Mouse (Mus musculus) embryonic fibroblast, embryonic 13.5 days (primary cell): ENCODE data around the gene Zmiz1. TPM values are rescaled to one million over a fixed set of nuclear protein-coding genes. Genes with fewer than 3 reads are reported as not detected.

ENCODE experiments used
- H3K27ac ChIP-seq: 2 replicates; pipeline ENCODE4 v1.5.1; 2012; ENCODE audit warnings: low read length, control low read depth, inconsistent platforms; ENCODE audit not compliant: insufficient read depth
- H3K4me1 ChIP-seq: 2 replicates; pipeline ENCODE4 v1.6.1; 2011; ENCODE audit warnings: low read length; ENCODE audit not compliant: control insufficient read depth, insufficient read depth
- H3K4me3 ChIP-seq: 2 replicates; pipeline ENCODE4 v1.5.1; 2011; ENCODE audit warnings: mild to moderate bottlenecking, control low read depth, low read length; ENCODE audit not compliant: insufficient read depth
- CTCF ChIP-seq: IDR thresholded peaks from 2 replicates; pipeline ENCODE4 v1.5.1; 2011; ENCODE audit warnings: mild to moderate bottlenecking, control low read depth, low read length, moderate library complexity, borderline replicate concordance; ENCODE audit not compliant: insufficient read depth
- POLR2A ChIP-seq: IDR thresholded peaks from 2 replicates; pipeline ENCODE4 v1.6.1; 2011; ENCODE audit warnings: low read depth, mild to moderate bottlenecking, control low read depth, low read length, moderate library complexity
- polyA plus RNA-seq: library from polyadenylated mRNA; stranded (reverse); fragments of >200 nt; gene quantifications from 2 replicates; pipeline ENCODE4 v1.2.4, GENCODE M21; 2011; ENCODE audit warnings: low read depth; ENCODE audit not compliant: missing spikeins, insufficient read length

Gene Zmiz1
- polyA plus RNA-seq, 1 experiment: 61.9 TPM

DNA sequence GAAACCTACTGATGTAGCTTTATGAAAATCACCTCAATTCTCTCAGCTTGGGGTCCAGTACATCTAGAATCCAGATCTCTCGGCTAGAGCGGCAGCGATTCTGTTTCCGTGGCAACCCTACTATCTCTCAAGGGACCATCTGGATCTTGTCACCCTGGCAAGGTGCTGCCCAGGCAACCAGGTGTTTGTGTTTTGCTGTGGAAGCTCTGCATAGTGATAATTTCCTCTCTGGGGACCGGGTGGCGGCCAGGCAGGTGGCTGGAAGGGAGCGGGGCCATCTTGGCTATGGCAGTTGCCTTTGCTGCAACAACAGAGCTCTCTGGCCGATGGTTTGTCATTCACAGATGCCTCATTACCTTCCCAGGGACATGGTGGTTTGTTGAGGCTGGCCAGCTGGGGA is 134.9 kb downstream of the Zmiz1 start:
- Histone ChIP-seq H3K27ac (no peak overlapping the region), H3K4me3 (no peak overlapping the region), H3K4me1 (no peaks in the 10 kb centered on the region)
- TF ChIP-seq CTCF (no peak), POLR2A (no peak)

DNA sequence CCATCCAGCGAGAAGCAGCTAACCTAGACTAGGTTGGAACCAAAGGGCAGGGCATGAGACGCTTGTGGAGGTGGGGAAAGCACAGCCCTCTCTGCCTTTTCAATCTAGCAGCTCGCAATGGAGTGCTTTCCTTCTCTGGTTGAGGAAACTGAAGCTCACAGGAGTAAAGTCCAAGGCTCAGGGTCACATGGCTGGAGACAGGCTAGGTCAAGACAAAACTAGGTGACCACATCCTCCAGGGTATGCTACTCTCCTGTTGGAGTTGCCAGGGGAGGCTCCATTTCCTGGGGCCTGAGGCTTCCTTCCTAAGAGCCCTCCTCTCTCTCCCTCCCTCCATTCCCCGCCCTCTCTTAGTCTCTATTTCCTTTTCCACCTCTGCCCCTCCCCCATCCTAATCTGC is 135.6 kb downstream of the Zmiz1 start:
- peaks cover 2% of the 10 kb centered on the region; the same call in 1 of the 2 replicates for H3K4me1 ChIP-seq
- H3K27ac ChIP-seq: no peak overlapping the region
- TF ChIP-seq CTCF (no peak), POLR2A (no peak)
- H3K4me3 ChIP-seq: no peak overlapping the region

DNA sequence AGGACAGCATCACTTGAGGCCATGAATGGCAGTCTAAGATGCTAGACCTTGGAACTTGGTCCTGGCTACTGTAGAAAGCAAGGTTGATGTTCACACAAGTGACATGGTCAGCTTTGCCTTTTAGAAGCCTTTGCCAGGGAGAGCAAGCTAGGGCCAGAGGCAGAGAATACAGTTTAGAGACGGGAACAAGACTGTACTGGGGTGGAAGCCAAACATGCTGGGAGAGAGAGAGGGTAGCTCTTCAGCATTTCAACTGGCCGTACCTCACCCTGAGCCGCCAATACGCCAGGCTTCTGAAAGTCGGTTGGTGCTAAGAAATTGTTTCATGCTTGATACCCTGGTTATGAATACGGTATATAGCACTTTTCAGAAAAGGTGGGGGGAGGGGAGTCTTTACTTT is 140.0 kb downstream of the Zmiz1 start:
- H3K27ac ChIP-seq: no peak overlapping the region
- TF ChIP-seq POLR2A (no peak), CTCF (no peak)
- H3K4me3 ChIP-seq: no peak overlapping the region
- peaks cover 20% of the 10 kb centered on the region for H3K4me1 ChIP-seq

DNA sequence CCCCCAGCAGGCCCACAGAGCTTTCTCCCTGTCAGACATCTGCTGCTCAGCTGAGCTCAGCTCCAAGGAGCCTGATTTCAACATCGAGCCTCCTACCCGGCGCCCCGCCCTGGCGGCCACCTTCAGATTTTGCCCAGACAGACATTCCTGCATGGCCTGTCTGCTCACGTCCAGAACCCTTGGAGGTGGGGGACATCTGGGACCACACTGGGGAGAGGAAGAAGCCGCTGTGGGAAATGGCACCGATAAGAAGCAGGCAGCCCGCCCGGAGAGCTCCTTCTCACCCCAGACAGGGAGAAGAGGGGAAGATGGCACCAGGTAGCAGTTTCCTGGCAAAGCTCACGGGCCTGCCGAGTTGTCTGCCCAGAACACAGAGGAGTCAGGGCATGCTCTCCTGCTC is 140.9 kb downstream of the Zmiz1 start:
- TF ChIP-seq CTCF (no peak), POLR2A (no peak)
- Histone ChIP-seq H3K4me3 (no peak overlapping the region), H3K4me1 (peaks cover 22% of the 10 kb centered on the region), H3K27ac (peak overlapping the region; percentile 5)

DNA sequence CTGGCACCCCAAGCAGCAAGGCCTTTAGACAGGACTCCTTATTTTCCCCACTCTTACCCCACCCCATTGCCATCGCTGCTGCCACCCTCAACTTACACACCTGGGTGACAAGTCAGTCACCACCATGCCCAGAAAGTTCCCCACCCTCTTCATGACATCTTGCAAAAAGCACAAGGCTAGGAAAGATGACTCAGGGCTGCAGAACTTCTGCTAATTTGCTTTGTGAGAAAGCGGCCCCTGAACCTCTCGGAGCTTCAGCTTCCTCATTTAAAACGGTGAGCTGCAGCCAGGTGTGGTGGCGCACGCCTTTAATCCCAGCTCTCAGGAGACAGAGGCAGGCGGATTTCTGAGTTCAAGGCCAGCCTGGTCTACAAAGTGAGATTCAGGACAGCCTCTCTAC is 141.4 kb downstream of the Zmiz1 start:
- Histone ChIP-seq H3K27ac (peak overlapping the region; percentile 5), H3K4me3 (no peak overlapping the region), H3K4me1 (peaks cover 23% of the 10 kb centered on the region)
- no peak for TF ChIP-seq CTCF
- TF ChIP-seq POLR2A: no peak

DNA sequence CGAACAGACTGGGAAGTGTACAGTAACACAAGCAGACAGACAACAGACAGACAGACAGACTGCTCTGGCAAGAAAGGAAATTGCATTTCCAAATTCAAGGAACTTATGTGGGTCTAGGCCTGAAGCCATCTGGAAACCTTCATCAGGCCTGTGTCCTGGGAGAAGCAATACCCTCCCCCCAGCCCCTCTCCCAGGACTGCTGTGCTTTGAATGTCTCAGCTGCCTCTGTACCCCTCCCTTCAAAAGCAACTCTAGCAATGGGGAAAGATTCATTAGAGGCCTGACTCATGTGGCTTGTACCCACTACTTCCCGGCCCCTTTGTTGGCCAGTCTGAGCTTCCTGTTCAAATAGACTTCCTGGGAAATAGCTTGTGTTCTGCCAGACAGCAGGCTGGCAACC is 142.0 kb downstream of the Zmiz1 start:
- Histone ChIP-seq H3K4me1 (peaks cover 25% of the 10 kb centered on the region), H3K27ac (no peak overlapping the region), H3K4me3 (no peak overlapping the region)
- no peak for TF ChIP-seq CTCF
- no peak for TF ChIP-seq POLR2A

DNA sequence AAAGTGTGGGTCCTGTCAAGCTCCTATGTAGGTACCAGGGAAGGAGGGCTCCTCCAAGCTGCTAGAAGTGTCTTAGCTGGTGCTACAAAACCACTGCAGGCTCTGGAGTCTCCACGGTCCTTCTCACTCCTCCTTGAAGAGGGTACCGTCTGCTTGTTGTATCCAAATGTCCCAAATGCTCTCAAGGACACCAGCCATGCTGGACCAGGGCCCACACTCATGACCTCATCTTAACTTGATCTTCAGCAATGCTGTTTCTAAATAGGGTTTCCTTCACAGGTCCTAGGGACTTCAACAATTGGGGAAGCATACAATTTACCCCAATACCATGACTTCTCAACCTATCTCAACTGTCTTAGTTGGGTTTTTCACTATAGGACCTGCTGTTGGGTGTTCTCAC is 143.0 kb downstream of the Zmiz1 start:
- no peak overlapping the region for H3K27ac ChIP-seq

DNA sequence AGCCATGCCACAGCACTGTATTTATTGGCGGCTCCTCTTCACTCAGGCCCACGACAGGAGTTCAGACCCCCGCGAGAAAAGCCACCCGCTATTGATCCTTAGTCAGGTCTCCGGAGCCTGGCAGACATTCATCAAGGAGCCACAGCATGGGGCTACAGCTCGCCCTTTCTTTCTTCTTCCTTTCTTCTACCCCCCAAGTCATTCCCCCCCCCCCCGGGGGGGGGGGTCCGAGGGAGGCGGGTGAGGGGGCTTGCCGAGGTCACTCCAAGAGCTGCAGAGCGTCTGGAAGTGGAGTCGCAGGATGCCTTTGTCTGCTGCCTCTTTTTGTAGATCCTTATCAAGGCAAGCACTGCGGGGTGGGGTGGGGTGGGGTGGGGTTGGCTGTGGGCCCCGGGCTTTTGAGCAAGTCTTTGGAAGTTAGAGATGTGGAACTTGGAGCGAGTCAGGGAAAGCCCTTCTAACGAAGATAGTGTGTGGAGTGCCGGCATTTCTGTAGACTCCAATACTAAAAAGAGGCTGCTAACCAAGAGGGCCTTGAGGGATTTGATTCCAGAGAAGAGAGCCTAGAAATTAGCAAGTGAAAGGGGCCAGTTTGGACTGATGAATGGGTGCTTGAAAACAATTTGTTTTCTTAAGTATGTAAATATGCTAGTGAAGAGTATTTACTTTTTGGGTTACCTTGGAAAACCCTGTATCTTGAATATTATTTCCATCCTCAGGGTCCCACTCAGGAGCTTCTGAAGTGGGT is 145.6 kb downstream of the Zmiz1 start:
- Histone ChIP-seq H3K4me3 (no peak overlapping the region), H3K4me1 (peaks cover 35% of the 10 kb centered on the region), H3K27ac (no peak overlapping the region)
- TF ChIP-seq CTCF (no peak), POLR2A (no peak)

More for the DNA sequence above, 143.0 kb downstream of the Zmiz1 start:
- TF ChIP-seq POLR2A (no peak), CTCF (no peak)
- Histone ChIP-seq H3K4me1 (peaks cover 30% of the 10 kb centered on the region), H3K4me3 (no peak overlapping the region)

DNA sequence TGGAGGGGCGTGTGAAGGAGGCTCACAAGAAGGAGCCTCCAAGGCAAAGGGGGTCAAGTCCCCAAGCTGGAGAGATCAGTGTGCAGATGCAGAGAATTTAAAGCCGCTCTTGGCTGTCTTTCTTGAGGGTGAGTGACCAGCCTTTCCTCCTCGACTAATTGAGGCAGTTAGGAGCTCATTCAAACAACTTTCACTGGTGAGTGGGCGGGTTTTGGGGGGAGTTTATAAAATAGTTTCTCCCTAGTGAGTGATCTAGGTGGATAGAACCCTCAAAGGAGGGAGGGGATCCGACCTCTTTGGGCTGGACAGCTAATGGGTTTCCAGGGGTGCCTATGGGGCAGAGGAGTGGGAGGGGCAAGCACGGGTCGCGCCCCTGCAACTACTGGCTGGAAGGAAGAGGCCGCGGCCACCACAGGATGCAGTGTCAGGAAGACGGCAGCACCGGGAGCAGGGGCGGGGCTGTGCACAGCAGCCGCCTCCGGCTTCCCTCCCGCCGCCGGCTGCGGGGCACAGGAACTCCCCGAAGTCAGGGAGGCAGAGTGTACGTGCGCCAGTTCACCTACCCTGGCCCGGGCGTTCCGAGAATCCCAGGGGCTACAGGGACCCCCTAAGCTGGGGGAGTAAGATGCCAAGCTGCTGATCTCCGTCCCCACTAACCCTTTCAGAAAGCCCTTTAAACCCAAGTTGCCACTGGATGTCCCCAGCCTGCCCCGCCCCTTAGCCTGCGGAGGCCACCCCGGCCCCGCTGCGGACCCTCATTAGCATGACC is 147.6 kb downstream of the Zmiz1 start:
- TF ChIP-seq CTCF: no peak
- TF ChIP-seq POLR2A: peak; percentile 34; the same call in 1 of the 2 replicates
- peak overlapping the region; percentile 68 for H3K27ac ChIP-seq
- H3K4me1 ChIP-seq: peaks cover 30% of the 10 kb centered on the region; the same call in 1 of the 2 replicates
- peak overlapping the region; percentile 48 for H3K4me3 ChIP-seq

DNA sequence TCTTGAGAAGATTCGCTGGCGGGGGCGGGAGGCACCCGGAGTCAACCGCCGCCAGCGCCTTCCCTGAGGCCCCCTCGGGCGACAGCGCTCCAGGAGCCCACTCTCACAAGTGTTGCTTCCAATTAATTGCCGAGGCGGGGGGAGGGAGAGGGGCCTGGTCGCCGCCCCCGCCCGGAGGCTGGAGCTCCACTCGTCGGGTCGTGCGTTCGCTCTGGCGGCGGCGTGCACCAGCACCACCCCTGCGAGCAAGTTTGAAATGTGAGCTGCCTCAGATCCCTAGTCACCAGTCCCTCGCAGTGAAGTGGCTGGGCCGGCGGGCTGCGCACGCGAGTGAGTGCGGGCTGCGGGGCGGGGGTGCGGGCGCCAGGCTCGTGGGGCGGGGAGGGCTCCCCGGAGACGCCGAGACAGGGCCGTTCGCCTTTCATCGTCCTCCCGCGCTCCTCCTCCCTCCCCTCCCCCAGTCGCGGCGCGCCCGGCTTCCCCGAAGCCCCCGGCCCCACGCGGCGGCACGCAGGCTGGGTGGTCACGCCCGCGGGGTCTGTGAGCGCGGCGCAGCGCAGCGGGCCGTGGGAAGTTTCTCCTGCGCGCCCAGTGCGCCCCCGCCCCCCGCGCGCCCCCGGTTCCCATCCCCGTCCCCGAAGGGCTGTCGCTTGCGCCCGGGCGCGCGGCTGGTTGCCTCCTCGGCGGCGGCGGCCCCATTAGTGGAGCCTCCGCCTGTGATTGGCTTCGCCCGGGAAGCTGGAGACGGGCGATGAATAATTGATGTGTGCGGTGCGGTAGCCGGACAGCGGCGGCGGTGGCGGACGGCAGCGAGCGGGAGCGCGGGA is 148.4 kb downstream of the Zmiz1 start:
- peak overlapping the region; percentile 48 for H3K4me3 ChIP-seq
- peaks cover 30% of the 10 kb centered on the region; the same call in 1 of the 2 replicates for H3K4me1 ChIP-seq
- no peak for TF ChIP-seq CTCF
- TF ChIP-seq POLR2A: peak; percentile 53
- H3K27ac ChIP-seq: peak overlapping the region; percentile 67
